Mouse (Mus musculus) ES-Bruce4 (cell line): ENCODE measurements around the gene Ubiad1. TPM values are rescaled to one million over a fixed set of nuclear protein-coding genes. Genes with fewer than 3 reads are reported as not detected.

Source experiments
- H3K27ac ChIP-seq: 2 replicates; pipeline ENCODE4 v1.5.1; 2012; ENCODE audit warnings: low read length, inconsistent platforms; ENCODE audit not compliant: insufficient read depth
- H3K27me3 ChIP-seq: 2 replicates; pipeline ENCODE4 v1.6.1; 2012; ENCODE audit warnings: mild to moderate bottlenecking, low read length, inconsistent platforms; ENCODE audit not compliant: control insufficient read depth, poor library complexity, insufficient read depth, severe bottlenecking
- H3K36me3 ChIP-seq: 2 replicates; pipeline ENCODE4 v1.6.1; 2012; ENCODE audit warnings: inconsistent platforms, mild to moderate bottlenecking, low read length, moderate library complexity; ENCODE audit not compliant: control insufficient read depth, poor library complexity, insufficient read depth, severe bottlenecking
- H3K4me1 ChIP-seq: one replicate; pipeline ENCODE4 v1.8.1; 2011; ENCODE audit warnings: low read length; ENCODE audit not compliant: control insufficient read depth, insufficient read depth
- H3K4me3 ChIP-seq: 2 replicates; pipeline ENCODE4 v1.5.1; 2011; ENCODE audit warnings: low read depth, mild to moderate bottlenecking, low read length
- H3K9ac ChIP-seq: 2 replicates; pipeline ENCODE4 v1.6.1; 2012; ENCODE audit warnings: low read depth, mild to moderate bottlenecking, inconsistent platforms; ENCODE audit not compliant: poor library complexity, severe bottlenecking
- H3K9me3 ChIP-seq: replicated peaks from 2 replicates; pipeline ENCODE4 v1.6.1; 2012; ENCODE audit warnings: mild to moderate bottlenecking, low read length, inconsistent platforms; ENCODE audit not compliant: control insufficient read depth, poor library complexity, insufficient read depth, severe bottlenecking
- CTCF ChIP-seq: IDR thresholded peaks from one replicate; pipeline ENCODE4 v1.8.1; 2011; ENCODE audit warnings: low read depth, low read length
- EP300 ChIP-seq: IDR thresholded peaks from 2 replicates; pipeline ENCODE4 v1.6.1; 2011; ENCODE audit warnings: low read depth, low read length; ENCODE audit not compliant: insufficient read depth
- POLR2A ChIP-seq: IDR thresholded peaks from one replicate; pipeline ENCODE4 v1.8.1; 2011; ENCODE audit warnings: low read length; ENCODE audit not compliant: insufficient read depth
- polyA plus RNA-seq: library from polyadenylated mRNA; stranded (reverse); fragments of >200 nt; gene quantifications from 2 replicates; pipeline ENCODE4 v1.2.4, GENCODE M21; 2011; ENCODE audit warnings: low read depth; ENCODE audit not compliant: missing spikeins, insufficient read depth, insufficient read length

The Ubiad1 gene
- polyA plus RNA-seq, 1 experiment: 10.3 TPM

- Histone ChIP-seq H3K27ac (no peak overlapping the region), H3K4me1 (no peaks in the 10 kb centered on the region), H3K27me3 (no peaks in the 10 kb centered on the region), H3K36me3 (peaks cover 20% of the 10 kb centered on the region), H3K9ac (no peak overlapping the region), H3K9me3 (no peaks in the 10 kb centered on the region), H3K4me3 (no peak overlapping the region)
- TF ChIP-seq CTCF: no peak
- no peak for TF ChIP-seq EP300
- TF ChIP-seq POLR2A: no peak
Measured at GRCm38 (mm10) chr4:148480245-148480644, 35.7 kb upstream of the Ubiad1 start.

- peaks cover 23% of the 10 kb centered on the region; the same call in 1 of the 2 replicates for H3K36me3 ChIP-seq
- TF ChIP-seq CTCF: no peak
- no peak for TF ChIP-seq POLR2A
- TF ChIP-seq EP300: no peak
Measured at GRCm38 (mm10) chr4:148473496-148473895, 28.9 kb upstream of the Ubiad1 start.

GRCm38 (mm10) chr4:148472436-148473174 is 28.0 kb upstream of the Ubiad1 start:
- peaks cover 23% of the 10 kb centered on the region; the same call in 1 of the 2 replicates for H3K36me3 ChIP-seq
- H3K9ac ChIP-seq: no peak overlapping the region
- TF ChIP-seq EP300: no peak
- H3K4me1 ChIP-seq: no peaks in the 10 kb centered on the region
- no peaks in the 10 kb centered on the region for H3K27me3 ChIP-seq
- H3K9me3 ChIP-seq: no peaks in the 10 kb centered on the region
- no peak overlapping the region for H3K4me3 ChIP-seq
- H3K27ac ChIP-seq: no peak overlapping the region

More at GRCm38 (mm10) chr4:148473496-148473895, 28.9 kb upstream of the Ubiad1 start:
- Histone ChIP-seq H3K27ac (no peak overlapping the region), H3K4me3 (no peak overlapping the region), H3K4me1 (no peaks in the 10 kb centered on the region), H3K27me3 (no peaks in the 10 kb centered on the region), H3K9me3 (no peaks in the 10 kb centered on the region), H3K9ac (no peak overlapping the region)

- H3K27me3 ChIP-seq: no peaks in the 10 kb centered on the region
- H3K36me3 ChIP-seq: peaks cover 22% of the 10 kb centered on the region; the same call in 1 of the 2 replicates
- H3K4me1 ChIP-seq: no peaks in the 10 kb centered on the region
- TF ChIP-seq POLR2A: no peak
- no peak for TF ChIP-seq CTCF
- TF ChIP-seq EP300: no peak
- H3K27ac ChIP-seq: no peak overlapping the region
- H3K9ac ChIP-seq: no peak overlapping the region
- H3K4me3 ChIP-seq: no peak overlapping the region
- H3K9me3 ChIP-seq: no peaks in the 10 kb centered on the region
Measured at GRCm38 (mm10) chr4:148471363-148471806, 26.8 kb upstream of the Ubiad1 start.

- TF ChIP-seq CTCF (no peak), POLR2A (no peak), EP300 (no peak)
- Histone ChIP-seq H3K27me3 (no peaks in the 10 kb centered on the region), H3K9ac (no peak overlapping the region), H3K4me1 (no peaks in the 10 kb centered on the region), H3K27ac (no peak overlapping the region), H3K9me3 (no peaks in the 10 kb centered on the region), H3K36me3 (peaks cover 21% of the 10 kb centered on the region; the same call in 1 of the 2 replicates), H3K4me3 (no peak overlapping the region)
Measured at GRCm38 (mm10) chr4:148469487-148470252, 25.1 kb upstream of the Ubiad1 start.

- H3K9ac ChIP-seq: no peak overlapping the region
- H3K4me1 ChIP-seq: no peaks in the 10 kb centered on the region
- H3K4me3 ChIP-seq: 0 out of 2 replicates have a peak overlapping the region, but pooled peaks have one; percentile 1
- H3K36me3 ChIP-seq: peaks cover 26% of the 10 kb centered on the region; the same call in 1 of the 2 replicates
- no peak for TF ChIP-seq CTCF
- no peak for TF ChIP-seq EP300
- H3K27ac ChIP-seq: no peak overlapping the region
- H3K9me3 ChIP-seq: no peaks in the 10 kb centered on the region
- no peaks in the 10 kb centered on the region for H3K27me3 ChIP-seq
Measured at GRCm38 (mm10) chr4:148468396-148468795, 23.8 kb upstream of the Ubiad1 start.
